Mouse (Mus musculus) common myeloid progenitor, adult 5-6 weeks (primary cell): Measurements from ENCODE around the gene Il18r1. TPM values are rescaled to one million over a fixed set of nuclear protein-coding genes. Genes with fewer than 3 reads are reported as not detected.

Experiments used
- ATAC-seq: replicated peaks from 2 replicates; pipeline ENCODE4 v1.8.0; 2016; ENCODE audit warnings: low read depth, mild to moderate bottlenecking, moderate TSS enrichment, inconsistent platforms; ENCODE audit not compliant: poor library complexity, severe bottlenecking
- total RNA-seq: library from RNA; stranded (forward); fragments of 200-1000, 187-1606 nt; gene quantifications from 2 replicates; pipeline ENCODE4 v1.2.3, GENCODE M21; 2017

Gene Il18r1
- total RNA-seq: 1.1 and 1.6 TPM in 2 replicates

GRCm38 (mm10) chr1:40465477-40466430, at the start of gene Il18r1:
TSS of gene Il18r1 (plus strand) at chr1:40465552.
- ATAC-seq: peak; percentile 61

- no peak for ATAC-seq
Measured at GRCm38 (mm10) chr1:40417034-40417433, 48.3 kb upstream of the Il18r1 start.

- ATAC-seq: 0 out of 2 replicates have a peak, but pooled peaks have one; percentile 29
Measured at GRCm38 (mm10) chr1:40418512-40418911, 46.8 kb upstream of the Il18r1 start.

GRCm38 (mm10) chr1:40423892-40424291, 41.5 kb upstream of the Il18r1 start:
- ATAC-seq: no peak

- ATAC-seq: no peak
Measured at GRCm38 (mm10) chr1:40427270-40427669, 38.1 kb upstream of the Il18r1 start.

GRCm38 (mm10) chr1:40427901-40428300, 37.5 kb upstream of the Il18r1 start:
- no peak for ATAC-seq

- ATAC-seq: peak; percentile 55
Measured at GRCm38 (mm10) chr1:40428910-40429675, 36.3 kb upstream of the Il18r1 start, which contains the start of gene Il1rl1. TSS of gene Il1rl1 (plus strand) at chr1:40429570.

GRCm38 (mm10) chr1:40430143-40430834, 35.1 kb upstream of the Il18r1 start:
- 0 out of 2 replicates have a peak, but pooled peaks have one; percentile 22 for ATAC-seq

GRCm38 (mm10) chr1:40432169-40432568, 33.2 kb upstream of the Il18r1 start:
- no peak for ATAC-seq

- no peak for ATAC-seq
Measured at GRCm38 (mm10) chr1:40435936-40436335, 29.4 kb upstream of the Il18r1 start.

- peak; percentile 39; the same call in 1 of the 2 replicates for ATAC-seq
Measured at GRCm38 (mm10) chr1:40437340-40437739, 28.0 kb upstream of the Il18r1 start.

GRCm38 (mm10) chr1:40439504-40439903, 25.8 kb upstream of the Il18r1 start:
- no peak for ATAC-seq

GRCm38 (mm10) chr1:40444800-40445199, 20.6 kb upstream of the Il18r1 start:
- ATAC-seq: 0 out of 2 replicates have a peak, but pooled peaks have one; percentile 45

- no peak for ATAC-seq
Measured at GRCm38 (mm10) chr1:40467306-40467705, 2.0 kb downstream of the Il18r1 start.

- ATAC-seq: no peak
Measured at GRCm38 (mm10) chr1:40468805-40469204, 3.5 kb downstream of the Il18r1 start.

GRCm38 (mm10) chr1:40469900-40470299, 4.5 kb downstream of the Il18r1 start:
- ATAC-seq: peak; percentile 82

GRCm38 (mm10) chr1:40472401-40472800, 7.0 kb downstream of the Il18r1 start:
- no peak for ATAC-seq

- ATAC-seq: peak; percentile 53
Measured at GRCm38 (mm10) chr1:40473640-40474039, 8.3 kb downstream of the Il18r1 start.

GRCm38 (mm10) chr1:40474336-40474735, 9.0 kb downstream of the Il18r1 start:
- no peak for ATAC-seq

- ATAC-seq: peak; percentile 51
Measured at GRCm38 (mm10) chr1:40475697-40476096, 10.3 kb downstream of the Il18r1 start.
